Mouse (Mus musculus): ENCODE measurements at regions not wholly inside any gene's neighbourhood (a gene's known extent, or its start where the extent isn't known, plus 50 kb on each side); places are given as distances from the start of the nearest gene placed in this dataset.

DNA sequence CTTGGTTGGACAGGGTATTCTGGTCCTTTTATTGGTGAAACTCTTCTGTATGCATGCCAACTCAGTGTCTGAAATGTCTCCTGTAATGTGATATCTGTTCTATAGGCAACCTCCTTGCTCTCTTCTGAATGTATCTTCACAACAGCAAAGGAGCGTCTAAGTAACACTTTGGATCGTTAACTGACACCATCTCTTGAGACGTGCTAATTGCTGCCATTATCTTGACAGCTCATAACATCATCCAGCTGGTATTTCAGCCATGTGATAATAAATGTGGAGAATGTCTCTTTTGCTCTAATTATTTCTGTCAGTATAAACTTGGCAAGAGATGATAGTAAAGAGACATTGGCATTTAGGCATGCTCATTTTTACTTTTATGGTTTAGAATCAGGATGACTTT lies 68.8 kb upstream of the Col8a1 start:
- DNase-seq, result no peak

DNA sequence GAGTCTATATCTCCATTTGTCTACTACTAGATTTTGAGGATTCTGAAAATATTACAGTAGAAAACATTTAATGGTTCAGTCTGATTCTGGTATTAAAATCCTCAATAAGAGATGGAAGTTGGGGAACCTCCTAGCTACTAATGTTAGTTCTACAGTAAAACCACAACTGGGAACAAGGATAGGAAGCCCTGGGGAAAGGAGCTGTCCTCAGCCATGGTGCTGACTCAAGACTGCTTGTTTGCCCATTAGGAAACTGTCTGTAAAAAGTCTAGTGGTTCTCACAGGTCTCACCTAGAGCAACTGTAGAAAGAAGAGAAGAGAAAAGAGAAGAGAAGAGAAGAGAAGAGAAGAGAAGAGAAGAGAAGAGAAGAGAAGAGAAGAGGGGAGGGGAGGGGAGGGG lies 90.9 kb upstream of the Col8a1 start:
- no peak for DNase-seq

DNA sequence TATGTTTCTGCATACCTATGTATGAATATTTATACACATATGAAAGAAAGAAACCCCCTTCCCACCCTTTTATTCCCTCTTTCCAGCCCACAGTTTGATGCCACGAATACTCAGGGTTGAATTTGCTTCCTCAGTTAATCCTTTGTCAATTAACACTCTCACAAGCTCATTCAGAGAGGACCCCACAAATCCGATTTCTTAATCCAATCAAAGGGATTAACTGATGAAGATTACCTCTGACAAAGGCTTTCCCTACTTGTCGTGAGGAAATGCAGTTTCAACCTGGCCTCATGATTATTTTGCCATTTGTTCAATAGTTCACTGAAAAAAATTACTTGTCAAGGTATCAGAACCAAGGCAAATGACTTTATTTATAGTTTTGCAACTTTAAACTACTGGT lies 91.8 kb upstream of the Col8a1 start:
- DNase-seq, result no peak

DNA sequence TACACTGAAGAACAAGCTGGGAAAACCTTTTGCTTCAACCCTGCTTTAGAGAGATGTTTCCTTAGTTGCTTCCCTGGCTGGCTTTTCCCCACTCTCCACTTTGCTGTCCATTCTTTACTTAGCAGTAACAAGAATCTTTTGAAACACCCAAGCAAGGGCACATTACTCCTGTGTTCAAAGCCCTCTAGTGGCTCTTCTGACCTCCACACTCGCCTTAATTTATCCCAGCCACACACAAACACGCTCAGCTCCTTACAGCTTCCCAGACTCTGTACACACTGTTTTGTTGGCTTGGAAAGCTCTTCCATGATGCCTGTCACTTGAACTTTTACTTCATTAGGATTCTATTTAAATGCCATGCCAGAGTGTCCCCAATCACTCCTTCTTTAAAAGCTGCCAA lies 97.3 kb upstream of the Col8a1 start:
- no peak for DNase-seq

DNA sequence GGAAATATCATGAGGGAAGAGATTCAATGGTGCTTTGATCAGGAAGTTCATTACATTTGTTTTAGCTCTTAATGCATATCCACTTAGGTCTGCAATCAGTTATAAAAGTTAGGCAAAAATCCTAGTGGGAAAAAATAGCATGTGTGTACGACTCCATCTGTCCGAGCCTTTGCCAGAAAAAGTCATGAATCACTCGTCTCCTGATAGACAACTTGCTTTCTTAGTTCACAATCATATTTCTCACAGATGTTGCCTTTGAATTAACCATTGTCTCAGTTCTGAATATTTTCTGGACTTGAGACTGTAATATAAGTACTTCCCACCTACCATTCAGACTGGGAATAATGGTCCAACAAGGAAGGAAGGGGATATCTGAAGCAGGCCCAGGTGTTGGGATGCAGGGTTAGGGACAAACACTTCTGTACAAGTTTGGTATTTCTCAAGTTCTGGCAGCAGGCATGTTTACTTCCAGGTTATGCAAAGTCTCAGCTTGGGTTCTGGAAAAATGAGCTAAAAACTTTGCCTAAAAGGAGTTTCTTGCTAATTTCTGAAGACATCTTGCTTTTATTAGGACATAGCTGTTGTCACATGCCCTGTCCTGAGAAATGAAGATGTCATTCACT lies 98.4 kb upstream of the Col8a1 start:
- DNase-seq, result no peak

DNA sequence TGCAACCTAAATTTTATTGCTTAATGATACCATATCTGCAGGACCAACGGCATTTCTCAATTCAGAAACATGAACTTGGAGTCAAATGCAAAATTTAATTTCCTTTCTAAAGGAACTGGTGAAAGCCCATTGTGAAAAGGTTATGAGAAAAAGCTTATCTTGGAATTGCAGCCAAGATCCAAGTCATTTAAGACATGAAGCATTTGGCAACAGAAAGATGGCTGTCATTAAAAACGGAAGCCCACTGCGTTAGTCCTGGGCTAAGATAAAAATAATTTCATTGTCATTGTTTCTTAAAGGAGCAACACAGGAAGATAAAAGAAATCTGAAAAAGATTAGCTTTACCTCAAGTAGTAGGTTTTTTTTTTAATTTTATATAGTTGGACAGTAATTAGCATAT lies 99.2 kb upstream of the Col8a1 start:
- DNase-seq, result no peak

DNA sequence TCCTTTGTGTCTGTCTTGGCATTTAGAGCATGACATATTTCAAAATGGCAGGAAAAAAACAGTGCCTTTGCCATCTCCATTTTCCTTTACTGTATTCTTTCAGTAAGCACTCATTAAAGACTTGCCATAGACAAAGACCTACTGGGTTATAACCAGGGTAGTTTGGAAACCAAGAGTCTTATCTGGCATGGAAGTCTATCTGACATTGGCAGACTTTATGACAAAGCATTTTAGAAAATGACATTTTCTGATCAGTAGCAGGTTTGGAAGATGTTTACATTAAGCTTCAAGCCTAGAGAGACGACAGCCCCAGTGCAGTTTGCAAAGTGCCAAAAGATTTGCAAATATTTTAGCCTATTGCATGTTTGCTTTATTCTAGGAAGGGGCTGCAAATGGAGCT lies 102.5 kb upstream of the Col8a1 start:
- DNase-seq, result no peak

DNA sequence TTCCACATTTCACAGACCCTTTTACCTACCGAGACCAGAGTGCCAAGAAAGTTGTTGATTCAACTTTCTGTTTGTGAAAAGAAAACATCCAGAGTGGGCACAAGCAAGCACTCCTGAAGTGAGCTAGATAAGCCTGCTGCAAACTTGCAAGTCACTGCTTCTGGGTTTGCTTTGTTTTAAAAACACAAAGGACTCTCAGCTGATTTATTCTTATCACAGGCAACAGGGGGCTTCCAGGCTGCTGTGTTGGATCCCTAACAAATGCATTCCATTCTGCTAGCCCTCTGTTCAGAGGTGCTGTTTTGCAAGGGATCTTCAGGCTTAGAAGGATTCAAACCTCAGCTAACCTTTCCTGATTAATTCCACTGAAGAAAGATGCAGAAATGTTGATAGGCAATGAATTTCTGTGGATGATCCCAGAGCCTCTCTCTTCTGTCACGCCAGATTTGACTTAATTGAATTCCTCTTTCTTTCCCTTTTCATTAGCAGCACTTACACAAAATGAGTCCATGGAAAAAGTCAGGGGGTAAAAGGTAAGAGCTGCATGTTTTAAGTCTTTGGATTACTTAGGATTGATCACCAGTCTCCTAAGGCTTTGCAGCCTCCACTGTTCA lies 103.7 kb upstream of the Col8a1 start:
- DNase-seq, result no peak

DNA sequence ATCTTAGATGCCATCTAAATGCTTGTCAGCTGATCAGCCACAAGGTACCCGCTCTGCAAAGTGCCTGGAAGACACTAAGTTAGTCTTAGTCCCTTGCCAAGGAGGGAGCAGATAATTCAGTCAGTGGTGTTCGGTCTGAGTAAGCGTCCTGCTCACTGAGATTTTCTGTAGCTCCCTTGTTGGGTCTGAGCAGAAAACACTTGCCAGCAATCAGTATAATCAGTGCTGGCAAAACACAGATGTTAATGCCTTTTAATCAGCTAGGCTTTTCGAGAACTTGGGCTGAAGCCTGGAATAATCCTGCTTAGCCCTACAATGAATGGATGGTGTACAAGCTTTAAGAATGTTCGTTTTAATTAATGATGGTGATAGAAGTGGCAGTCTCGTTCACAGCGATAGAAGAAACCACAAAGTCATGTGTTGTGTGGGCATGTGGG lies 104.2 kb upstream of the Col8a1 start:
- no peak for DNase-seq

DNA sequence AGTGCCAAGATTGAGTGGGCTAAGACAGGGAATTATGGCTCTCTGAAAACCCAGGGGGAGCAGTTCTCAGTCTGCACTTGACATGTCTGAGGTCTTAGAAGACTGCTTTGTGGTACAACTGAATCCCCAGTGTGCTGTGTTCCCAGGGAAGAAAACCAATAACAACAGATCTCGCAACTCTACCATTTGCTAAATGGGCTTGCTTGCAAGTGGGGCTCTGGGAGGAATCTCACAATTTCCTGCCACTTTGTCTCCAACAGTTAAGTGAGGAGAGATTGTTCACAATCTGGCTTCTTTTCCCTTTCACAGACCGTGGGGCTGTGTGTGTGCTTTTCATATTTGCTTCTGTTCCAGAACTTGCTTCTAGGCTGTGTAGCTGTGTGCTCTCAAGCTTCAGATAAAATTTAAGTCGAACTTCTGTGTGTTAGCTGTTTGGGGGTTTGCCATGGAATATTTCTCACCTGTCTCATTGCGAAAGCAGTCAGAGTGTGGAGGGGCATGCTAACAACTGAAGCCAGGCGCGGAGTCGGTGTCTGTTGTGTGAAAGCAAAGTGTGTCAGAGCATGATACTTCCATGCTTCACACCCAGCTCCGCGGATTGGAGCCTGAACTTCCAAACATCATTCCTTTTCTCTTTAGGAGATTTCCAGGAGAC lies 108.8 kb upstream of the Col8a1 start:
- no peak for DNase-seq

DNA sequence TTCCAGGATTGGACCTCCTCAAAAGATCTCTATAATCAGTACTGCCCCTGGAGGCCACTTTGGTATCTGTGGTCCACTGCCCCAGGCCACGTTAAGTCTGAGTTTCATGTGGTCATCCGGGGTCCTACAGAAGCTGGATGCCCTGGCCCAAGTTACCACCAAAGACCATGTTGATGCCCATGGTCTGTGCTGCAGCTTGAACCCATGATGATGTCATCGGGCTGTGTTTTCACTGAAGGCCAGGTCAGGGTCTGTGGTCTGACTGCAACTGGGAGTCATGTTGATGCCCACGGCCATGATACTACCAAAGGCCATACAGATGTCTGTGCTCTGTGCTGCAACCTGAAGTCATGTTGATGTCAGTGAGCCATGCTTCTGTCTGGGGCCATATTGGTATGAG lies 122.3 kb upstream of the Col8a1 start:
- DNase-seq, result no peak

DNA sequence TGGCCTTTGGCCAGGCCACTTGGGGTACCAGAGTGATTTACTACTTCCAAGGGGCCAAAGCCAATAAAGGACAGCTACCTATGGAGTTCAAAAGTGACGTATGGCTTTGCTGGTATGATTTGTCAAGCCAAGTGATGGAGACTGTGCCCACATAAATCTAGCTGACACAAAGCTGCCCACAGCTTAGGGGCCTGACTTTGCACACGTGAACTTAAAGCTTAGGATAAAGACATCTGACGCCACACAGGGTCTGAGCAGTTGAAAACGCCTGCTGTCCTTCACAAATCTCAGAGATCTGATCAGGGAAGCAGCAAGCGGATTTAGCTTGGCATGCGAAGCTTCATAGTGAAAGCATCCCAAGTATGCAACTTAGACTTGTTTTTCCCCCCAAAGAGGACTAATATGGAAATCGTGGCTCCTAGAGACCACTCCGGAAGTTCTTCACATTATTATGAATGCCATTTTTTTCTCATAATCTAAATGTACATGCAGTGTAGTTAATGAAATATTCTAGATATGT lies 127.1 kb upstream of the Col8a1 start:
- DNase-seq, result no peak

DNA sequence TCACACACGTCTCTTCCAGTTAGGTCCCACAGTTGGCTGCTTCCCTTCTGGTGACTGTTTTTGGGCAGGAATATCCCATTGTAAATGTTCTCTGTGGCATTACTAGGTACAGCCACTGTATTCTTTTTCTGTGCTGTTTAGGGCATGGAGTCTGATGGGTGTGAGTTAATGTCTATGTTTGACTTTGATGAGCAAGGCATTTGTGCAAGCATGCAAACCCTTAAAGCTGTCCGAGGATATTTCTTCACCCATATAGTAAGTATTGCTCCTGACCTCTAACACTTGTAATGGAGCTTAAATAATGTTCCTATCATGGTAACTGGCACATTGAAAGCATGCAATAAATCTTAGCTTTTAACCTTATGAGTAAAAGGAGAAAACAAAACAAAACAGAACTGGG lies 133.6 kb upstream of the Col8a1 start:
- no peak for DNase-seq

DNA sequence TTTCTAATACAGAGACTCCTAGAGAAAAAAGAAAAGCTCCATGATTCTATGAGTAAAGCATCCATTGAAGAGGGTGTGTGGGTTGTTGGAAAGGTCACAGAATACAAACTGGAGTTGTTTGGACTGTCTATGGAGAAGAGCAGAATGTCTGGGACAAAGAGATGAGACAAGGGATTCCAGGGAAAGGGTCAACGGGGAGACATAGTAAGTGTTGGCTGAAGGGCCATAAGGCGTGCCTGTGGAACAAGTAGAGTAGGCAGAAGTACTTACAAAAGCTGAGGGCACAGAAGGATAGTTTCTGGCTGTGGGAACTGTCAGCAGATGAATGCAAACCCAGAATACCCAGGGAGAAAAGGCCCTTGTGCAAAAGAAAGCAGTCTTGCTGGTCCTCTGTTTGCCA lies 134.0 kb upstream of the Col8a1 start:
- DNase-seq, result no peak

DNA sequence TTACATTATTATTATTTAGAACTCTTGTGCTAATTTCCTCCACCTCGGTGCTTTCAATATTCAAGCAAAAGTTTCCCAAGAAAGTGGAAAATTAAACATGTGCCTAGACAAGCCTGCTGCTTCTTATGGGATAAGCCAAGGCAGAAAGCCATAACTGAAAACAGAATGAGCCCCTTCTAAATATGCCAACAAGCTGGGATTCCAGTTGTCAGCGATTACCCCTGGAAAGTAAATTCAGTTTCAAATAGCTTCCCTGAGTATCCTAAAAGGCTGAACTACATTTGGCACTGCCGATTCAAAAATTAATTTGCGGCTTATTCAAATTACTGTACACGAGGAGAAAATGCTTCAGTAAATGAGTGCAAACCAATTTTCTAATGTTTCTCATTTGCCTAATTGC lies 135.6 kb upstream of the Col8a1 start:
- no peak for DNase-seq

DNA sequence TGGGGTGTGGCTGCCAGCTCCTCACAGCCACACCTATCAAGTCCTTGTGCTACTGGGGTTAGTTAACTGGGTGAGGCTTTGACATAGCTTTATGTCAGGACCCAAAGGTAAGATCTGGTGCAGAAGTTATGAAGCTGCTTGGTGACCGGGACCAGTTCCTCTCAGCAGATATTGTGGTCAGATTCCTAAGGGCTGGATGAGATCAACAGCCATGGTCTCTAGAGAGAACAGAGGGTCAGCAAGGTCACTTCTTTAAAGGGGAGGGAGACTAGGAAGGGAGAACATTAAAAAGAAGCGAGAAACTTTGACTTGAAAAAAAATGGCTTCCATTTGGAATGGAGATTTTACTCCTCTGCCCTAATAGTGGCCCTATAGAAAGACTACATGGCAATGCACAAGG lies 138.6 kb upstream of the Col8a1 start:
- DNase-seq, result no peak

DNA sequence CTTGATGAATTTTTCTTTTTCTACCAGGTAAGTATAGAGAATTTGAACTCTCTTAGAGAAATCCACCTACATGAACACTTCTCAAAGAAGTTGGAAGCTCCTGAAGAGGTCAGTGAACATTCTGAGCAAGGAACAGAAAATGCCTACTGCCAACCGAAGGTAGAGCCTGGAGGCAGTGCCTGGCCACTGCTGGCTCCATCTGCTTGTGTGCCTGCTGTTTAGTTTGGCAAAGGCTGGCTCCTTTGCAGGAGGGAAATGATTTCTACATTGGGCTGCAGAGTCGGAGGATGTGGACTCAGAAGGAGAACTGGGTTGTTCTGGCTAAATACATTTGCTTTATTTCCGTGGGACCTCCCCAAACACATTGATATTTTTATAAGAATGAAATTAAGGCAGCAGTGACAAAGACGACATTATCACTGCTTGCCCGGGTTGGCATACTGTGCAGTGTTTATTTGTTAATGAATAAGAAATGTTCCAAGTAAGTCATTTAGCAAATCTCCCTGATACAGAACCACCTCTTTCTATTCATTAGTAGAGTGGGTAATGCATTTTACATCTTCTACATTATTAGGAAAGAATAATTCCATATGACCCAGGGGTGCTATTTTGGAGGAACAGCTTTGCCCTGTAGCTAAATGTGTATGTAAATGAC lies 139.3 kb upstream of the Col8a1 start:
- no peak for DNase-seq

DNA sequence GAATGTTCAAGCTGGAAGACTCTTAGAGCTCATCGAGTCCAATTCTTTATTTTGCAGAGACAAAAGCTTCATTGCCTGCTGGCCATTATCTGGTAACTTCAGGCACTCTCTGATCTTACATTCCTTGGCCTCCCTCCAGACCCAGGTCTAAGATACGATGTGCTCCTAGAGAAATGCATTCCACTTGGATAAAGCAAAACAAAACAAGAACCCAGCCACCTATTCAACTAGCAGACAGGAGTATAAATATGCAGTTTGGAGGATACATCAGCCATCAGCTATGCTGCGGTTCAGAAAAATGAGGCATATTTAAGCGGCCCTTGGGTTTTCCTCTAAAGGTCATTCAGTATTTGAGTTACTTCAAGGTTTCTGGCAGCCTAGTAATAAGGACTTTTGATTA lies 146.5 kb upstream of the Col8a1 start:
- DNase-seq, result no peak

DNA sequence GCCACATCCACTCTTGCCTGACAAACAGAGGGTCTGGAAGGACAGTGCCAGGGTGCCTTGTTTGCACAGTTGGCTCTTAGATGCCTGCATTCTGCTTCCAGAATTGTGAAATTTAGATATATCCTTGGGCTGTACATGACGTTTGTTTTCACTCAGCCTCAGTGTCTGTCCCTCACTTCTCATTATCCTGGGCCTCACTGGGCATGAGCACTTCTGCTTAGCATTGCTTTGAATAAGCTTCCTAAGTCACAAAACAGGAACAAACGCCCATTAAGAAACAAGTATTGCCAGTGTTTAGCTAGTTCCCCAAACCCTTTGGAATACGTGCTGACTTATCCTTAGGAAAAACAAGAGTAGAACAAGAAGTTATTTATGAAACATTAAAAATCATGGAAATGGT lies 148.0 kb upstream of the Col8a1 start:
- no peak for DNase-seq

DNA sequence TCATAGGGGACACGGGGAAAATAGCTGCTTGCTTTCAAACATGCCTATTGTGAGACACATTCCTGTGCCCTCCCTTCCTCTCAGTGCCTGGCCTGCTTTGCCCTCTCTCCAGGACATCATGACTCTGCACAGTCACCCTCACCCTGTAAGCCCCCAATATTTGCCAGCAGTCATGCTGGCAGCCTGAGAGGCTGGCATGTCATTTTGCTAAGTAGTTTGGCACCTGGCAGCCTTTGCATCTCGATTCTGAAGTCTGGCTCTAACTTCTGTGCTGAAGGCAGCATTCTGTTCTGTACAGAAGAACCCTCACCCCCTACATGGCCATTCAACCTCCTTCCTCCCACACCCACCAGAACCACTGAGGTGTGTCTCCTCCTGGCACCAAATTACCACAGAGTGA lies 157.5 kb upstream of the Col8a1 start:
- DNase-seq, result no peak

DNA sequence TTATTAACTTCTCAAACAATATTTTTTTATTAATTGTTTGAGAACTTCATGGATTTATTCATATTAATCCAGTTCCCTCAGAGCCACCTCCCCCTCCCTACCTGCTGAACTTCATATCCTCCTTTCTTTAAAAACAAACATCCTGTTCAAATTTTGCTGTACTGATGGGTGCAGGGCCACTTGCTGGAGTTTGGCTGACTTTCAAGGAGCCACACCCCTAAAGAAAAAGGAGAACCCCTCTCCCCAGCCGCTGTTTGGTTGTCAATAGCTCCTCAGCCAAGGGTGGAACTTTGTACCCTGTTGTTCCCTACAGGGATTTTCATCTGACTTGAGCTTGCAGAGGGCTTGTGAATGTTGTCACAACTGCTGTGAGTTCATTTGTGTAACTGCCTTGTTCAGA lies 160.0 kb upstream of the Col8a1 start:
- DNase-seq, result no peak

DNA sequence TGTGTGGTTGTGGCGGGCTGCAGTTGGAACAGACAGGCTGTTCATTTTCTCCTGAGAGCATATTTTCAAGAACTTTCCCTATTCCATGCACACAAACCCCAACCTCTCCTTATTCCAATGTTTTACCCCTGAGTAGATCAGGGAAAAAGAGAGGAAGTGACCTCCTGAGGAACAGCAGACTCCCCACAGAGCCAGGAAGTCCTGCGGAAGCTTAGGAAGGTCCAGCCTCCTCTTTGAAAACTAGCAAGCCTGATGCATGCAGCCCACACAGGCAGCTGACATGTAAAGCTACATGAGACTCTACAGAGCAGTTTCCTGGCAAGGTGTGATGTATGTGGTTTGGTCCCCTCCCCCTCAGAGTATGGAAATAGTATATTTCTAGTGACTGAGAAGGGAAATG lies 160.9 kb upstream of the Col8a1 start:
- DNase-seq, result no peak

DNA sequence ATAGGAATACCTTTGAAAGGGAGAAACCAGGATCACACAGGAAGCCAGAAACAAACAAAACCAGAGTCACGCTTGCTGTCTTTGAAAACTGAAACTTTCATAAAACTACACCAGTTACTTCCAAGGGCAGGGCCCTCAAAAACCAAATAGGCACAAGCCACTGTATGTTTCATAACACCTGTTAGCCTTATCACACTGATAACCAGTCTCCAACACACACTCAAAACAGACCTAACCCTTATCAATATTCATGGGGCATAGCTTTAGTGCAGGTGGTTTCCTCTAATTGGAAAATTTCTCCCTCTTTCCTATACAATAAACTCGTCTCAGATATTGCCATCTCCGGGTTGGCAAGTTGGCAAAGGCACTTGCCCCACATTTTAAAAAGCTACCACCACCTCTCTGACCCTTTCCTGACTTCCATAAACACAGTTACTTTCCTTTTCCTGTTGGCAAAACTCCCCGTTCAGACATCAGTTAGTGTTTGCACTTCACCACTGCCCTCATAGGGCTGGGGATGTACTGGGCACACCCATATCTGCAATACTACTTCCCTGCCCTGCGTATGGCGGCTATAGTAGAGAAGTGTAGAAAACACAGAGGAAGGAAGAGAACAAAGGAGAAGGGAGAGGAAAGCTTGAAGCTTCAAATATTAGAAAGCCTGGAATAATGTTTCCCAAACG lies 169.1 kb upstream of the Col8a1 start:
- no peak for DNase-seq

DNA sequence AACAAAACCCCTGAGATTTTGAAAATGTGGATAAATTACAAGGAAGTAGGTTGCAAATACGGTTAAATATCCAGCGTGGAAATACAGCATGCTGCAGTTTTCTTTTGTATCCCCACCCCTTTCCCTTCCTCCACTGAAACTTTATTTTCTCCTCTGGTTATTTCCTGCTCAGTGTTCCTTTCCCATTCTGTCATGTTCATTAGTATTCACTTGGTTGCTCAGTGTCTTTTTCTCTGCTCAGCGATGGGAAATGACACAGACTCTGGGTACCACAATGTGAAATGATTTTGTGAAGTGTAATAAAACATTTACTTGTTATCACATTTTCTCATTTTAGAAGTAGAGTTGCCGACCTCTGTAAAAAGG lies 169.6 kb upstream of the Col8a1 start:
- DNase-seq, result no peak
